Mouse (Mus musculus): ENCODE results near the gene Fam178b.
A peak's percentile ranks its signal among the peaks of the same experiment; 100 is the strongest.

Gene Fam178b

DNA sequence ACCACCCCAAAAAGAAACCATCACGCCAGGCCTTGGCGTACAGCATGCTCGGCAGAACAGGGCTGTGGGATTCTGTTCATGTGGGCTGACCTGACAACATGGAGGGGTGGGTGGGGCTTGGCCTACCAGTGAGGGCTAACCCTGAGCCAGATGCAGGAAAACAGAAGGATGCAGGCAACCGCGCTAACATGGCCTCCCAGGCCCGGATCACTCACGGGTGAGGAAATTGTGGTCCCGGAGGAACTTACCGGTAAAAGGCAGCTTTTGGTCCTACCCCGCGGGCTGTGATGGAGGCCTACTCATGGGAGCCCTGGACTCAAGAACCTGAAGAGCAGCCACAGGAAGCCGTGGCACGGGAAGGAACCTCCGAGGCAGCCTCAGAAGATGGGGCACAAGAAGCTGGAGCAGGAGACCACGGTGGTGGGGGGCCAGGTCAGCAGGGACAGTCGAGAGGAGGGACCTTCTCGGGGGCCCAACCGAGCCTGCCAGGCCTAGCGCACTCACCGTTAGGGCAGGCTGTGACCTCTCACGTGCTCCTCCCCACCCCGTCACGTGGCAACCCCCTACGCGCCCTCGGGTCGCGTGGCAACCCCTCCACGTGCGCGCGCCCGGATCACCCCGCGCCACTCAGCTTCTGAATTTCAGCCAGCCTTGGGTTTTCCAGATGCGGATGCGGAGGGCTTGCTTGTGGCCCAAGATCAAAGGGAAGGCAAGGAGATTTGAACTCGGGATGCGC lies at the start of gene Fam178b:
Gene Fam178b, minus strand, starts transcription at position 564 of the 736 bp plus-strand sequence.
- no peak for DNase-seq (ENCODE audit: low spot score in 2 of 2)

GRCm38 (mm10) chr1:36724057-36724431 lies 41.1 kb upstream of the Fam178b start:
- DNase-seq (ENCODE audit: low spot score in 2 of 2), result no peak

- no peak for DNase-seq (ENCODE audit: low spot score in 2 of 2)
Measured at GRCm38 (mm10) chr1:36723146-36724056, 40.4 kb upstream of the Fam178b start.

DNA sequence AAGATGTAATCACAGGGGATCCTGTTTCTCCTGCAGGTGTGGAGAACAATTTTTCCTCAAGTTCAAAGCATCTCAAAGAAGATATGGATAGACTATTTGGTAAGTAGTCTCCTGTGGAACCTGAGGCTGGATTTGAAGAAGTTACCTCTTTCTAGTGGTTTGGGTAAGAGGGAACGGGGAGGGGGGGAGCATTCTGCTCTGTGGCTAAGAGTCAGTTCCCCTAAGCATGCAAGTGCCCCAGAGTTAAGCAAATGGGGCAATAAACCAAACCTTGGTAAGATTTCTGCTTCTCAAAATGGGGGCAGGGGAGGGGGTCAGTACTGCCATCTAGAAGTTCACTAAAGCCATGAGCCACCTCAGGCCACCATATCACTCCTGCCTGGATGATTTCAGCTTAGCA lies 35.8 kb upstream of the Fam178b start:
- no peak for DNase-seq (ENCODE audit: low spot score in 2 of 2)

GRCm38 (mm10) chr1:36714311-36714710 lies 31.3 kb upstream of the Fam178b start, which contains the start of gene Actr1b:
Gene Actr1b, minus strand, starts transcription at chr1:36714422.
- DNase-seq (ENCODE audit: low spot score in 2 of 2), result no peak

GRCm38 (mm10) chr1:36711104-36711503 lies 28.1 kb upstream of the Fam178b start:
- no peak for DNase-seq (ENCODE audit: low spot score in 2 of 2)

- peak; percentile 94 to 98 for DNase-seq (ENCODE audit: low spot score in 2 of 2)
Measured at GRCm38 (mm10) chr1:36709854-36710280, 26.9 kb upstream of the Fam178b start, which contains the start of gene 4933424G06Rik. Gene 4933424G06Rik, plus strand, starts transcription at chr1:36710149.

DNA sequence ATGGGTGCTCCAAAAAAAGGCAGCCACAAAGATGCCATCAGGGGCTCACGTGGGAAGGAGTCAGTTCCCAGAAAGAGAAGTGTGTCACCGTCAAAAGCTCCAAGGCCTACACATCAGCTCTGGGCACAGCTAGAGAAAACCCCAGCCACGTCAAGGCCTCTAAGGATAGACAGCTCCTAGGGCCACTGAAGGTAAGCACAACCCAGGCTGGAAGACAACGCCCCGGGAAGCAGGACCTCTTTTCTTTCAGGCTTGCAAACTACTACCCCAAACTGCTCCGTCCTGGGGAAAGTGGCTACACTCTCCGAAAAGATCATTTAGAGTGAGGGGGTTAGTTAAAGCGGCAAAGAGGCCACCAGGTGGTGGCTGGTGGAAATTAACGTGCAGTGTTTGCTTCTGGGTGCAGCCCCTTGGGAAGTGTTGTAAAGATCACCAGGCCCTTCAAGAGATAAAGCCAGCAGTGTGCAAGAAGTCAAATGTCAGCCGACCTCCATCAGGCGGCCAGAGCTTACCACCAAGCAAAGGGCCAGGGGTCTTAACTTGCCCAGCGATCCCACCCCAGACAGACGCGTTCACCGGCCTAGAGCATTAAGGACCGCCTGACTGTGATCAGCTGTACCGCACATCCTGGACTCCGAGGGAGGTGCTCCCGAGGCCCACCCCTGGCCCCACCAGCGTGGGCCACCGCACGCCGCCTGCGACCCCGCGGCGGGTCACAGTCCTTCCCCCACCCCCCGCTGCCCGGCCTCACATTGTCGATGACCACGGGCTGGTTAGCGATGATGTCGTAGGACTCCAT lies 26.3 kb upstream of the Fam178b start:
- peak in 1 of 2 experiments; percentile 51 for DNase-seq (ENCODE audit: low spot score in 2 of 2)

DNA sequence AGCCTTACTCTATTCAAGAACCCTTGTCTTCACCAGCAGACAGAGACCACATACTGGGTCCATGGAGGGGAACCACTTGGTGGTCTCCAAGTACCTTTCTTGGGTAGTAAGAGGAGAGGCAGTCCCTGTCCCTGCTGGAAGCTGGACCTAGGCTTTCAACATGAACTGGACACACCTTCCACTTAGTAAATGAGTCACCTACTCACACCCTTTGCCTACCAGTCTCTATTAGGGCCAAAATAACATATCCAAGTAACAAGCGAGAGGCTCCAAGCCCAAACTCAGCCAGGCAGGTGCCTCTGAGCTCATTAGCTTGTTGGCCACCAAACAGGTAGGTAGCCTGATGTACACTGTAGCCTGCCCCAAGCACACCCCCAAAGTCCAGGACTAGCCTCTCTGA lies 25.6 kb upstream of the Fam178b start:
- DNase-seq (ENCODE audit: low spot score in 2 of 2), result no peak

GRCm38 (mm10) chr1:36707797-36708196 lies 24.8 kb upstream of the Fam178b start:
- DNase-seq (ENCODE audit: low spot score in 2 of 2), result no peak

DNA sequence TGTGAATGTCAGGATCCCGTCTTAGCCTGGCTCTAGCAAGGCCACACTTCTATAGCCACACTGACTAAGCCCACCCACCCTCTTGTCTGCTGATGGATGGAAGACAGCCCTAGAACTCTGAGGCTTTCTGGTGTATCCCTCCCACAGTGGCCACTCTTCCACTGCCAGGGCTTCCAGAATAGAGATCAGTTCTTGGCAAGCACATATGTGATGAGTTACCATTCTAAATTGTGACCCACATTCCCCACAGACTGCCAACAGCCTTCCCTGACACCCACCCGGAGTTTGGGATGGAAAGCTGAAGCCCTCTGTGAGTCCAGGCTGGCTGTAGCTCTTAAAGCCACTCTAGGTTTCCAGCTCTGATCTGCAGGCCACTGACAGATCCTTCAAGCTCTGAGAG lies 24.2 kb upstream of the Fam178b start:
- peak in 1 of 2 experiments; percentile 50 for DNase-seq (ENCODE audit: low spot score in 2 of 2)

DNA sequence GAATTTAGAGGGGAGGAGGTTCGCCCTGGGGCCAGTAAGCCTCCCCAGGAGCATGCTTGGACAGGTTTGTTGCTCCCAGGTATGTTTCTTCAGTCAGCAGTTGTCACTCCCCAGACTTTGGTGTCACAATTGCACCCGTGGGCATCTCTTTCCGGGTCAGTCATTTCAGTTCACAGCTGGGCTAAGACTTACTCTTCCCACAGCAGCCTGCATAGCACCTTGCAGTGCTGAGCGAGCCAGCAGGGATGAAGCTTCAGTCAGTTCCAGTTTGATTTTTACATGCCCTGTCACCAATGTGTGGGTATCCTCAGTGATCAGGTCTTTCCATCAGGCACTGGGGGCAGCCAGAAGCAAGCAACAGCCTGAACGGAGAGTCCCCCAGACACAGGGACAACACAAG lies 14.0 kb upstream of the Fam178b start:
- no peak for DNase-seq (ENCODE audit: low spot score in 2 of 2)

- DNase-seq (ENCODE audit: low spot score in 2 of 2), result no peak
Measured at GRCm38 (mm10) chr1:36696411-36696810, 13.4 kb upstream of the Fam178b start.

DNA sequence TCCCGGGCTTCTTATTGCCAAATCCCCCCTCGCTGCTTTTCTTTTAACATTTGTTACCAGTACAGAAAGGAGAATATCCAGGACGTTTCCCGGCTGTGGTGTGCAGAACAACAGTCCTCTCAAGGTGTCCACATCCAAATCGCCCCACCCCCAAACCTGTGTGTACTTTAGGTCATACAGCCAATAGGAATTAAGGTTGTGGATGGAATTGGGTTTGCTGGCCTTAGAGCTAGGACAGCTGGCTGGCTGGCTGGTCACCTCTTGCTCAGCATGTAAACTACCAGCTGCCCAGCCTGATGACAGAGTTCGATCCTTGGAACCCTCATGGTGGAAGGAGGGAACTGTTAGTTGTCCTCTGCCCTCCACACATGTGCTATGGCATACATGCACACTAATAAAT lies 11.9 kb upstream of the Fam178b start:
- no peak for DNase-seq (ENCODE audit: low spot score in 2 of 2)

DNA sequence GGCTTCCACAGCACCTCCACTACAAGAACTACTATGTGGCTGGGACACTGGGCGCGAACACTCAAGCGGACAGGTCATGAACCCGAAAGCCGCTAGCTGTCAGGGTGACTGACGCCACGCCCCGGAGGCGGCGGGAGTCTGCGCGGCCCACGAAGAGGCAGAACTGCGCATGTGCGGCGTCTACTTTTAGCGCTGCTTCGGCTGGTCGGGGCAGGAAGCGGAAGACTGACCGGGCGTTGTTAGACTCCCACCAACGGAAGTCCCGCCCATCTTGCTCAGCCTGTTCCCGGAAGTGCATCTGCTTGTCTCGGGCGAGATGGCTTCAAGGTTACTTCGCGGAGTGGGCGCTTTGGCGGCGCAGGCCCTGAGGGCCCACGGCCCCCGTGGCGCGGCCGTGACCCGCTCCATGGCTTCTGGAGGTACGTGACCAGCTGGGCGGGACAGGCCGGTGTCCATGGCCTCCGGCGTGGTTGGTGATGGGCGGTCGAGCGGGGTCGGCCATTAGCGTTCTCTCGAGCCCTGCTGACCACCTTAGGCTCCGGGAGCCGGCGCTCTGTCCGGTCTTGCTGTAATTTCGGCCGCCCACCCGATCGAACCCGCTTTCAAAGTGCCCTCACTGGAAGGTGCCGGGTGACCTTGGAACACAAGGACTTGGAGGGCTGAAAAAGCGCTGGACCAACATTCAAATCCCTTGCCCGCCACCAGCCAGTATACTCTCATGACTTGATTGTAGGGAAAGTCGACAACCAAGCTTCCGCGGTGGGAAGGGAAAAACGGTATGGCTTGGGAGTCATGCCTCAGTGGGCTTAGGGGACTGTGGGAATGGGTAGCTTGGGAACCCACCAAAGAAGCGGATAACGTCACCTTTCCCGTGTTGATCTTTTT lies 8.5 kb upstream of the Fam178b start, which contains the start of gene Cox5b:
Gene Cox5b, plus strand, starts transcription at position 179 of the 885 bp plus-strand sequence.
- peak; percentile 91 to 96 for DNase-seq (ENCODE audit: low spot score in 2 of 2)

- DNase-seq (ENCODE audit: low spot score in 2 of 2), result no peak
Measured at GRCm38 (mm10) chr1:36690671-36691235, 7.8 kb upstream of the Fam178b start.

DNA sequence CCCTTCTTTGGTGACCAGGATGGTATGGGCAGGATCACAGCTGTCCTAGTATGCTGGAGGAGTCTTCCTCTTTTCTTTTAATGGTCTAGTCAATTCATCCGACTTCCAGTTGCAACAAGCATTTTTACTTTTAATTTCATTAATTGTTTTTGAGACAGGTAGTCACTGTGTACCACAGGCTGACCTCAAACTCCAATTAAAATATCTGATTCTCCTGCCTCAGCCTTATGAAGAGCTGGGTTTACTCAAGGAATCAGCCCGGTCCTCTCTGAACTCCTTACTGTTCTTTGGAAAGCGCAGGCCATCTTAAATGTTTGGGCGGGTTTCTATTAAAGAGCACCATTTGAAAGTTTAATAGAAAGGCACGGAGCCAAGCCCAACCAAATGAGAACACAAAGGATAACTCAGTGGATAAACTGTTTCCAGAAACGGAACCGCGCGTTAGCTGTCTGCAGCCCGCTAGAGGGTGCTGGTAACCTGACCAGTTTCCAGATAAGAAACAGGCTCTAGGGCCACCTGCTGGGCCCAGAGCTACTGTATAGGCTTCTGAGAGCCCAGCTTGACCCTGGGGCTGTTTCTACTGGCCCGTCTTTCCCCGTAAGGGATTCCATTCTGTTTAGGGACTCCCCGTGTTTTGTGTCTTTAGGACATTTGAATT lies 956 bp upstream of the Fam178b start:
- peak; percentile 50 to 82 for DNase-seq (ENCODE audit: low spot score in 2 of 2)

- DNase-seq (ENCODE audit: low spot score in 2 of 2), result no peak
Measured at GRCm38 (mm10) chr1:36680893-36681292, 2.1 kb downstream of the Fam178b start.

DNA sequence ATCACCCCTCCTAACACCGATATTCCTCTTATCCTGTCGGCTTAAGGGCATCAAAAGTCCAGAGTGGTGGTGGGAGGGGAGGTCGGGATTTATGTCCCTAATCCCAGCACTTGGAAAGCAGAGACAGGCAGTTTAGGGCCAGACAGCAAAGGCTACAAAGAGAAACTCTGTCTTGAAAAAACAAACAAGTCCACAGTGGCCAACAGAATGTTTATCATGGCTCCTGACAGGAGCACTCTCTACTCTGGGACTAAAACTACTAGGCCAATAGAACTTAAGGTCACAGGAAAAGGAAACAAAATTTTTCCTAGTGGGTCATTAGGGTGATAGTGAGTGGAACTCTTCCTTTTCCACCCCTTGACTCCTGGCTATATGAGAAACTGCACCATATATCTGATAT lies 8.0 kb downstream of the Fam178b start:
- no peak for DNase-seq (ENCODE audit: low spot score in 2 of 2)

Measured in left cerebral cortex, adult 9 months (tissue).